Mouse (Mus musculus): Measurements from ENCODE around the gene Dpyd.

Dpyd gene

DNA sequence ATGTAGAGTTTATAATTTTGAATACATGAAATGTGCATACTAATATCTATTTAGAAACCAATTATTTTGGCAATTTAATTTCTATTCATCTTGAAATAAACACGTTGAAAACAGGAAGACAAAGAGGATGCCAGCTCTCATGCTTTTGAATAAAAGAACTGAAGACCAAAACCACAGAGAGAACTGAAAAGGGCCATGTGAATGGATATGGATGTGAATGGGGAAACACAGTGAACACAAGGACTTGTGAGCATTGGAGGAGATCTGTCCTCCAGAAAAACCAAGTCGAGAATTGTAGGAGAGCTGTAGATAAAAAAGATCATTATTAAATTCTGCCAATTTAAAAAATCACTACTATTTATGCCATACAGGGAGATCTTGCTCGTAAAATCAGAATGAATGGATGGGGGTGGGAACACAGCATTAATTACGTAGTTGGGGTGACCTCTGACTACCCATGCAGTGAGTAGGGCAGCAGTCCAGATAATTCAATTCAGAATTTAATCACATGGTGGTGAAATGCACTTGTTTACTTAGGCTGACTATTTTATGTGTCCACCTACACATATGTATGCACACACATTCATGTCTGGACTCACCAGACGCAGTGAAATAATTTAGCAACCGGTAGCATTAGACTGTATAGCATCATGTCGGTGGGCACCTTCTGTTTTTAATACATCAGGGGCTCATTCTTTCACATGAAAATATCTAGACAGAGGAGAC, 114.3 kb downstream of the Dpyd start:
- DNase-seq = no peak

DNA sequence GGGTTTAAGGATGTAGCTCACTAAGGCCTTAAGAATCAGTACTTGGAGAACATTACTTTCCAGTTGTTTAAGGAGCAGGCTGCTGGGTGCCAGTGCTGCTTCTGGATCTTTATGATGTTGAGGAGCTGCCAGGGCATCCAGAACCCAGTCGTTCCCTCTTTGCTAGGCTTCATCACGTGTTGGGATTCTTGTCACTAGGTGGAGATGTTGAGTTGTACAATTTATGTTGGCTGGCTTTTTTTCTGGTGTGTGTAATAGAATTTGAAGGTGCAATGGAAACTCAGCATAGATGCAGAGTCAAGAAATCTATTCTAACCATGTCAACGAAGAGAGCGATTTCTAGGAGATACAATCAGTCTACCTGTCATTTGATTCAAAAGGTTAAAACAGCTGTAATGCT, 118.9 kb downstream of the Dpyd start:
- no peak for DNase-seq

DNA sequence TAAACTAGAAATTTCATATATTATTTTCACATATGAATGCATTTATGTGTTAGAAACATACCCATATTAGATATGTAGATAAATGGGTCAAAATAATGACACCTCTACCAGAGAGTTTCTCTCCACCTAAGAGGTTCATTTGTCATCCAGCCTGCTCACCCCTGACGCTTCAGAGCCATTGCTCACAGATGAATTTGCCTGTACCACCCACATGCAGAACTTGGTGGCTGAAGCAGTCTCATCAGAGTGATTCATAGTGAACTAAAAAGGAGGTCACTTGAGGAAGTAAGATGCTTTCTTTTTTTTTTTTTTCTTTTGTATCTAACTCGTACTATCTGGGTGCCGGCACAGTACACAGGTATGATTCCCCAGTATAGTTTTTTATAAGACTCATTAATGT, 188.3 kb downstream of the Dpyd start:
- no peak for DNase-seq

DNA sequence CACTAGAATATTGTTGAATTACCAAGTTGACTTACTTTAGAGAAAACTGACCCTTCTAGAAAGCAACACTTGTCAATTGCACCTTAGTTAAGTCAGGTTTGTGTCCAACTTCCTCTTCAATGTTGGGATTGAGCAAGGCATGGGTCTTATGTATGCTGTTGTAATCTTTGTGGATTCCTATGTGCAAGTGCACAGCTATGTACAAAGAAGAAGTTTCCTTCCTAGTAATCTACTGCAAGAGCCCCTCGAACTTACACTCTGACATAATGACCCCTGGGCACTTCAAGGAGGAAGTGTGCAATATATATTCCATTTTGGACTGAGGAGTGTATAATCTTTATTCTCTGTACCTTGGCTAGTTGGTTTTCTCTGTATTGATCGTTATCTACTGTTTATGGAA, 191.7 kb downstream of the Dpyd start:
- DNase-seq = no peak

DNA sequence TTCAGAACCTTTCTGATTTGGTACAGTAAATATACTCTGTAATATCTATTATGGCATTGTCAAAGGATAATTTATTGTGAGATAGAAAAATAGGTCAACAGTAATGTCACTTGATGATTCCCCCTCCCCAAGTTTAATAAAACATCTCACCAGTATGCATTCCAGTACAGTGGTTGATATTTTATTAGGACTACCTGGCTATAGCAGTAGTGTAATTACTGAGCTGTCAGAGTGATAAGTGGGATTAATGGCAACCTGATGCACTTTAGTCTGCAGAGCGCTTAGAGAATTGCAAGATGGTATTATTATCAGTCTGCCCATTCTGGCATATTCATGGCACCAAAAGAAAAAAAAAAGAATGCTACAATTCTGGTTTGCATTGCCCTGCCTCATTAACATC, 194.2 kb downstream of the Dpyd start:
- no peak for DNase-seq

DNA sequence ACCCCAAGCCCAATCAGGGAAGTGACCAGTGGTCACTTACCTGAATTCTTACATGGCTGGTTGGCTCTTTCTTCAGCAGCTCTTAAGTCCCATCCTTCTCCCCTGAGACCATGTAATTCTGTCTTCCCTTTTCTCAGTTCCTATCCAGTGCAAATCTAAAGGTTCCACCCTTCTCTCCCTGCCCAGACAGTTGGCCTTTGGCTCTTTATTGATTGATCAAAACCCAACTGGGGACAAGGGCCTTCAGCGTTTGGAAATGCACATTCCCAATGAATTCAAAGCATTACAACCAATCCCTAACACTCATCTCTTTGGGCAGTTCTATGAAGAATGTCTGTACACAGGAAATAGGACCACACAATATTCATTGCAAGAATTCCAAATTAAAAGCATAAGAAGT, 251.0 kb downstream of the Dpyd start:
- no peak for DNase-seq

DNA sequence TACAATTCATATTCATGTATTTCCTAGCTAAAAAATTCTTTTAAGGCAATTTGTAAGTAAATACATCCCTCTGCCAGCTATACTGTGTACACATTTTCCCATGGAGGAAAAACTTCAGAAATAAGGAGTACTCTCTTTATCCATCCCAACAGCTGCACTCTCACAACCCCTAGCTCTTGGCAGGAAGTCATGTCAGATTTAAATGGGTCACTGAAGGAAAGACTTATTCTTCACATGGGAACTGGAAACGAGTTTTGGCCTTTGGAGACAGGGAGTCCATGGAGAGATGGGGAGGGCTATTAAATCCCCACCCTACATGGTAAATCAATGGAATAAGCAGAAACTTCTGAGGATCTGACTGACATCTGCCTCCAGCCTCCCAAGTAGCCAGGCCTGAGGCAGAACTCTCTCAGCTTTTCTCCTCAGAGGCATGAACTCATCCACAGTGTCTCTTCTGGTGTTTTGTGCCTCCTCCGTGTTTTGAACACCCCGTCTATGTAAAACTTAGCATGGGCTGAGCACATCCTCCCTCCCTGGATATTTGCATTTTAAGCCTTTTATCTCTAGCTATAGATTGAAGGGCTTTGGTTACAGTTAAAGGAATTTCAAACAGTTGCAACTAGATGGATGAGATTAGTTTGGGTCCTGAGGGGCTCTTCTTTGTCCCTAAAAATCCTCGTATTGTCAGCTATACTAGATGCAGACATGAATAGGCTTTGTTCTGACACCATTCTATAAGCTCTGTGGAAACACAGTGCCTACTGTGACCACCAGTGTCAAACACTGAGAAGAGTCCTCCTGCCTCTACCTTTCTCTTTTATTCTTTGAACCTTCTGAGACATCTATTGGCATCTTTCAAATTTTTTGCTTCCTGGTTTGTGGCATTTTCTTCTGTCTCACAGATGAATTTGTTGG, 288.9 kb downstream of the Dpyd start:
- no peak for DNase-seq

DNA sequence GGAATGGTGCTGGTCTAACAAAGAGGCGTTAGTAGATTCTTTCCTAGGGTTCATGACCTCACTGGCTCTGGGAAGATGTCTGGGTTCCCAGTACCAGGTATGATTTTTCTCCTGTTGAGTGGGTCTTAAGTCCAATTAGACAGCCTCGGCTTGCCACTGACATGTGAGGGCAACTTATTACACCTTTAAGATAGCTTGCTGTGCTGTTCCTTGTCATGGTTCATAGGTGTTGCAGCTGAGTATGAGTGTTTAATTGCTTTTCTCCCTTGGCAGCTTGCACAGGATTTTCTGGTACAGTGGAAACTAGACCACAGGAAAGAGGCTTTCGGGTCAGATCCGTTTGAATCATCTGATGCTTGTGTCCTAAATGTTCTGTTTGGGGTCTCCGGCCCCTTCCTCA, 290.8 kb downstream of the Dpyd start:
- DNase-seq = no peak

DNA sequence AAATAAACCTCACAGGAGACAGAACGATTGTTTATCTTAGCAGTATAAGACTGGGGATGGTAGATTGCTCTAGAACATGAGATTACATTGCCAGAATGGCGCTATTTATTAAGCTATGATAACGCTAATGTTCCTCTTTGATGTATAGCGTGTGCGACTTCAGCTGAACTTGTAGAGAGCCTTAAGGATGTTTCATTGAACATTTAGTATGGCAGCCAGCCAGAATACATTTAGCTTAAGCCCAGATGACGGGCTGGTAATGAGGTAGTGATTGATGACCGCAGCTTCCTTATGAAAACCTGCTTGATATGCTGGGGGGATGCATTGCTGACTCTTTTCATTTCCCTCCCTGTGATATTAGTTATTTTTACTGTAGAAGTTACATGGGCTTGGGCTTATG, 293.5 kb downstream of the Dpyd start:
- no peak for DNase-seq

DNA sequence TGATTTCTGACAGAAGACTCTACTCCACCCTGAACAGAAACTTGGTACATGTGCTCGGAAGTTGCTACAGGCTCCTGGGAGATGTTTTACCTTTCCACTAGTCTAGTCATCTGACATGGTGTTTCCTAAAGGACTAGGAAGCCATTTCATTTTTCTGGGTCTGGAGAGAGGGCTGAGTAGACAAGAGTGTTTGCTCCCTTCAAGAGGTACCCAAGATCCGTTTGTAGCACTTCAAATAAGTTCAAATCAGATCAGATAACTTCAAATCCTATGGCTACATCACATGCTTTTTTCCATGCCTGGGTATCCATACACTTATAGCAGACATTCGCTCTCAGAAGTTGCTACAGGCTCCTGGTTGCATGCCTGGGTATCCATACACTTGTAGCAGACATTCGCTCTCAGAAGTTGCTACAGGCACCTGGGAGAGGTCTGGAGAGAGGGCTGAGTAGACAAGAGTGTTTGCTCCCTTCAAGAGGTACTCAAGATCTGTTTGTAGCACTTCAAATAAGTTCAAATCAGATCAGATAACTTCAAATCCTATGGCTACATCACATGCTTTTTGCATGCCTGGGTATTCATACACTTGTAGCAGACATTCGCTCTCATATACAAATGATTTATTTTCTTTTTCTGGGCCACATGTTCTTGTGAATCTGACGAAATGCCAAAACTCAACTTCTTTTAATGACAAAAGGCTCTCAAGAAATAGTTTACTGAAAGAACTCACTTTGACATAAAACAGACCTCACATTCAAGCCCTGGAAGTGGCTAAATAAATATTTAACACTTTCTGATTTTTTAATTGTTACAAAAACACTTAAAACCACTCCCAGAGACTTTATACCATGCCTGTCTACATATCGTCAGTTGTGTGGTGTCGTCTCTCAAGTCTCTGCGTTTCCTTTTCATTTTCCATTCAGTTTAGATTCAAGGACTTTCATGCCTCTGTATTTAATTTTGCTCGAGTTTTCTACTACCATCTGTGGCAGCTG, 307.5 kb downstream of the Dpyd start:
- DNase-seq = no peak

DNA sequence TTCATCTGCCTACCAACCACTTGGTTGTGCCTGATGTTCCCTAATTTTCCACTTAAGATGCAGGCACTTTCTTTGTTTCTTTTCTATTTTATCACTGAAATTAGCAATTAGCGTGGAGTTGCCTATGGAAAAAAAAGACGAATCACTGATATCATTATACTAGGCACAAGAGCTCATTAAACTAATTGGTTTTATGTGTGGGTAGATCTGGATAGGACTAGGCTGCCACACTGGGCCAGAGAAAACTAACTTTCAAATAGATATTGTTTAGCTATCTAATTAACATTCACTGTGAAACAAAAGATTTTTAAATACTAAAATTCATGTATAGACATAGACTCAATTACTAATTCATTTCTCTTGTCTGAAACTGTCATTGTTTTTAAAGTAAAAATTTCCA, 313.9 kb downstream of the Dpyd start:
- no peak for DNase-seq

DNA sequence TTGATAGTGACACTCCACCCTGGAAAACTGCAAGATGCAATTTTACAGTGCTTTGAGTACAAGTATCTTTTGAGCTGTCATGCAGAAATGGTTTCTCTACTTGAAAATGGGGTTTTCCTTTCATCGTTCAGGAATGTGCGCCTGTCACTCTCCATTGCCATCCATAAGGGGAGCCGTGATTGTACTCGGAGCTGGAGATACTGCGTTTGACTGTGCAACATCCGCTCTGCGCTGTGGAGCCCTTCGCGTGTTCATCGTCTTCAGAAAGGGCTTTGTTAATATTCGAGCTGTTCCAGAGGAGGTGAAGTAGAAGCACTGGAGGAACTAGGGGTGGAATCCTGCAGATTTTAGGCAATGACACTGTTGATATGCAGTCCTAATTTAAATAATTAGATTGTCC, 337.1 kb downstream of the Dpyd start:
- peak in 1 of 2 experiments; percentile 1 for DNase-seq

DNA sequence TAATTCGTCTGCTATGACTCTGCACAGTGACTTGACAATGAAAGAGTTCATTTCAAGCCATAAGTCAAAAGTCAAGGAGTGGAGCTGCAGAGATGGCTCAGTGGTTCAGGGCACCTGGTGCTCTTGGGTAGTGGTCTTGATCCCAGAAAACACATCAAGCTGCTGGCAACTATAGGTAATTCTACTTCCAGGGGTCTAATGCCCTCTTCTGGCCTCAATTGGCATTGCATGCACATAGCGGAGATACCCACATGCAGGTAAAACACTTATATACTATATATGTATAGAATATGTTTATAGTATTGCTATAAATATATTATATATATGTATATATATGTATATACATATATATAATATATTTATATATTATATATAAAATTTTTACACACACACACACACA, 429.4 kb downstream of the Dpyd start:
- no peak for DNase-seq

DNA sequence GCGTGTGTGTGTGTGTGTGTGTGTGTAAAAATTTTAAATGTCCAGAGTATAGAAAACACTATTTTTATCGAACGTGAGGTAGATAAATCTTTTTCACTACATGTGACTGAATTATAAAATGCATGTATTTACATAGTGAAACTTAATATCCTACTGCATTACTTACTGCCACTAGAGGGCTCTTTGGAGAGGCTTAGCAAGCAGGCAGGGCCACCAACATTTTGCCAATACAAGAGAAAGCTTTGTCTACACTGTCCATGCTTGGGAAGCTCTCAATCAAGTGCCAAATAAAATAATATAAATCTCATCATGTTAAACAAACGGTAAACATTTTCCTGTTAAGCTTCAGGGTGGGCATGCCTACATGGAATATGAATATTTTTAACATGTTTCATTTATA, 429.9 kb downstream of the Dpyd start:
- no peak for DNase-seq

DNA sequence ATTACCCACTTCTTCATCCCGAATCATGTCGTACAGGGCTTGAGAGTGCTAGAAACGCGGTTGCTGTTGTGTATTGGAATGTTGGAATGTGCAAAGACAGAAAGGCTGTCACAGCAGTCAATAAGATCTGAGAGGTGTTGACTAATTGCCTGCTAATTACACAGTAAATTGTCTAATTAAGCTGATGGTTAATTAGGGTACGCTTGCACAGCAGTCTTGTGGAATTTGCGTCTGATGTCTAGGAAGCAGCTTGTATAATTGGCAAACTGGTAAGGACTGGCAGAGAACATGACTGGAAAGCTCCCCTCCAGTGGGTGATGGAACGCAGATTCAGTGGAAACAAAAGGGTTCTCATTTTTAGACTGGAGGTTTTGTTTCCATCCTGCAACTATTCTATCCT, 459.3 kb downstream of the Dpyd start:
- DNase-seq = no peak

DNA sequence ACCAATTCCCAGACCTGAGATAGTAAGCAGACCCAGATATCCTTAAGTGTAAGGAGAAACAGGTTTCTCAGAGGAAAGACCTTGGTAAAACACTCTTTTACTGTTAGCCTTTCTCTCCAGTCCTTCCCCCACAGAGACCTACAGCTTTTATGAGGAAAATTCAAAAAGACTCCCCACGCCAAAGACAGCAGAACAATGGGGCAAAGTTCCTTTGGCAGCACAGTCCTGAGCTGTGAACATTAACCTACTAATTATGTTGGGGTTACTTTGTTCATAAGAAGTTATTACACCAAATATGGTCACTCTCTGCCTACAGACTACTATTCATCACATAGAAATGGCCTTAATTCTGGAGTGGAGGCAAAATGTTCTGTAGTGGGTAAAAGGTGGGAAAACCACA, 480.7 kb downstream of the Dpyd start:
- DNase-seq = no peak

DNA sequence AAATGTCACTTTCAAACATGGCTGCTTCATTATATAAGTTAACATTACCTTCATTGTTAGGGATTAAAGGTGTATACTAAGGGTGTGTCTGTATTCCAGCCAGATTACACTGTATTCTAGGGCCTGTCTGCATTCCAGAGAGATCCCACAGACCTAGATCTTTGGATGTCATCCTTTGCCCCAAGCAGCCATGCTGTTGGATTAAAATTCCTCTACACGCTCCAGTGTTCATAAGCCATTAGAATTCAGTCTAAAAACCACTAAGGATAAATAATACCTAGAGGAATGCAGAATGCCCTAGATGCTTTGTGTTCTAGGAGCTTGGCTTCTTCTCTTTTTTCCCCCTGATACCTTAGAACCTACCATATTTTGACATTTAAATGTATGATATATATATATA, 494.2 kb downstream of the Dpyd start:
- DNase-seq = no peak

DNA sequence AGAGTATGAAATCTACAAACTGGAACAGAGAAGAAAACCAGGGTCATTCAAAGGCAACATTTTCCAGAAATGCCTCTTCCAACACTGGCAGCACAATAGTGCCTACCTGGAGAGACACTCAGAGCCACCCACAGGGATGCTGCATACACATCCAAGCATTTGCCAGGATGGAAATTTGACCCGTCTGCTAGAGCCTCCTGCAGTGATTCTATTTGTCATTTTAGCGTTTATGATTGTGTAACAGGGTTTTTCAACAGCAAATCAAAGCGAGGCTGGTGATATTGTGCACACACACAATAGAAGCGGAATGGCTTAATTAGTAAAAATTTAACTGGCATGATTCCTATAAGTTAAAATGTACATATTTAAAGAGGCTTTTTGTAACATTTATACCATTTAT, 501.3 kb downstream of the Dpyd start:
- DNase-seq = peak; percentile 24 to 37

DNA sequence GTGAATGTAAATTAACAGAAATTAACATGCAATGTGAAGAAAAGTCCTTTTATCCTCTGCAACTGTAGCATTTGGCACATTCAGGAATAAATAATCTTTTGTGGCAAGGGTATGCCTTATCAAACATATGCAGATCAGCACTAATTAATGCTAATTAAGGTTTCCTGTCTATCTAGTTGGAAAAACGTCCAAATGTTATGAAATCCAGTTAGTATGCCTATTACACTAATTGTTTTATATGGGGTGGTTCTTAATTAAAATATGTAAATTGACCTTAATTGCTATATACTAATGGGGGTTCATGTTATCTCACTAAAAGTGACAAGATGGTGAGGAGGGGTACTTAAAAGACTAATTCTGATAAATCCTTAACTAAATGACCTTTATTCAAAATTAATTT, 501.7 kb downstream of the Dpyd start:
- DNase-seq = no peak

DNA sequence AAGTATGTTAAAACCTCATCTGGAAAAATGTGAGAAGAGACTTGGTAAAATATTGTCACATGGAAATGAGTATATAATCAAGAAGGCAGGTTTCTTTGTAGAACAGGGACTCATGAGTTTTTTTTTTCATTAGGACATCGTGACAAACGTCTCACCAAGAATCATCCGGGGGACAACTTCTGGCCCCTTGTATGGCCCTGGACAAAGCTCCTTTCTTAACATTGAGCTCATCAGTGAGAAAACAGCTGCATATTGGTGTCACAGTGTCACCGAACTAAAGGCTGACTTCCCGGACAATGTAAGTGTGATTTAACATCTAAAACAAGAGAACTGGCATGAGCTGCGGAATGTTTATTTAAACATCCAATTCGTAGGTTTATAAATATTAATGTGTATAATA, 502.8 kb downstream of the Dpyd start:
- no peak for DNase-seq

DNA sequence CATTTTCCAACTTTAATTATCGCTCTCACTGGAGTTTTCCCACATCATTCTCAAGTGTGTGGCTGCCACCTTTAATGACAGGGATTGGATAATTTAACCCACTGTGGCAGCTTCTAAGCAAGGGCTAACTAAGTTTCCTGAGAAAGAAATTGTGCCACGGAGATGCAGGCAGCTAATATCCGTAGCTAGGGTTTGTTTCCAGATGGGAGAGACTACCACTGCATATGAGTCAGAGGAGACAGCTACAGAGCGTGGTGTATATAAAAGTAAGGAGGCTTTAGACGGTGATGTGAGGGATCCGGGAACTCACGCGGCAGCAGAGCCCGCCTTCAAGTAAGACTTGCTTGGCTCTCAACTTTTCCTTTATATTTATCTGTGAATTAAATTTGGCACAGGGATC, 505.3 kb downstream of the Dpyd start:
- DNase-seq = no peak

DNA sequence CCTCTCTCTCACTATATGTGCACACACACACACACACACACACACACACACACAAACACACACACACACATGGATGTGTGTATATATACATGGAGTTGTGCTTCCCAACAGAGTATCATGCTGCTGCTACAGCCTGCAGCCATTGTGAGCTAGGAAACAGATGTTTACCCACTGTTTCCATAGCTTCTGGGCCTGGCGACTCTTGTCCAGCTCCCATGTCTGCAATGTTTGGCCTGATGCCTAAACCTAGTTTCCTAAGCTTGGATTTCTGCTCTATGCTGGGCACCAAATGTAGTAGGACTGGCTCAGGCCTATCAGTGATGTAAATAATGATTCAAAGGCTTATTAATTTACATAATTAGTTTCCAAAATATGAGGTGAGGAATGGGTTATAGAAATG, 524.7 kb downstream of the Dpyd start:
- no peak for DNase-seq

DNA sequence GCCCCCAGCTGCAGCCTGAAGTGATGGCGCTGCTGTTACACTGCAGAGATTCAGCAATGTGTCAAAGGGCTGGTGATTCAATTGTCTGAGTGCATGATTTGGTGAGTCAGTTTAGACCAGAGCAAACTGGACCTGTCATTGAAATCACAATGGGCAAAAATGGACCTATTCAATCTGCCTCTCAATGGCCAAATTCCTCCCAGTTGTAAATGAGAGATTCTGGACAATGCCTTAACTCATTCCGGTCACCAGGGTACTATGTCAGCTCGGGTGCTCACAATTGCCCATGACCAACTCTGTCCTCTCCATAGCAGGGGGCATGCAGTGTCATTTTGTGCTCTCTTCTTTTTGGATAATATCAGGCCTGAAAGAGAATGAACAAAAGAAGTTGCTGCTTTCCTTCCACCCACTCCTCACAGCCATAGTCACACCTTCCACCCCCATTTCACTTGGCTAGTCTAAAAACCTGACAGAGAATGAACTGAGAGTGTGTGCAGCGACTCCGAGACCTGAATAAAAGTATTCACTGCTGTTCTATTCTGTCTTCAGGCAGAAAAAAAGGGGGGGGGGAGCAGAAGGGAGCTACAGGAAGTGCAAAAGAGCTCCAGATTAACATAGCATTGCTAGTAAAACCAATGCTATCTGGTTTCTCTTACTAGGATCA, 533.4 kb downstream of the Dpyd start:
- DNase-seq = no peak

Measured in cerebellum, postnatal 36 days (tissue).